Mouse (Mus musculus) small intestine, adult 2 months (tissue): ENCODE data around the gene Gm10153.

ENCODE experiments used
- CTCF ChIP-seq: fragments of 200-500 bp; IDR thresholded peaks from 2 replicates; pipeline ENCODE4 v1.5.1; 2012; ENCODE audit warnings: low read depth, mild to moderate bottlenecking, control low read depth, inconsistent platforms, low read length, moderate library complexity, mixed read lengths; ENCODE audit not compliant: insufficient replicate concordance, insufficient read length; ENCODE audit errors: extremely low read depth
- POLR2A ChIP-seq: fragments of 200-500 bp; IDR thresholded peaks from 2 replicates; pipeline ENCODE4 v1.6.1; 2012; ENCODE audit warnings: low read depth, mild to moderate bottlenecking, control low read depth, inconsistent platforms, low read length, moderate library complexity

GRCm38 (mm10) chr7:142231540-142231939 is 41.4 kb upstream of the Gm10153 start:
- TF ChIP-seq POLR2A (no peak), CTCF (no peak)
